Mouse (Mus musculus) megakaryocyte, adult 5-6 weeks (primary cell): ENCODE data around the gene Uncx. TPM values are rescaled to one million over a fixed set of nuclear protein-coding genes. Genes with fewer than 3 reads are reported as not detected.

ENCODE experiments used
- ATAC-seq: 2 replicates; pipeline ENCODE4 v1.8.0; 2016; ENCODE audit warnings: mild to moderate bottlenecking, inconsistent platforms; ENCODE audit not compliant: poor library complexity, severe bottlenecking
- total RNA-seq, 2 experiments: library from RNA; stranded (forward) in 1 of 2; stranded (reverse) in 1 of 2; fragments of 153-499, 151-499 nt in 1 of 2; fragments of 221-1000, 200-1000 nt in 1 of 2; gene quantifications; 2 replicates each; pipeline versions ENCODE4 v1.2.3 to v1.2.4; 2015 to 2017

Gene Uncx
- total RNA-seq, 2 experiments from 2014 or later, result not detected

DNA sequence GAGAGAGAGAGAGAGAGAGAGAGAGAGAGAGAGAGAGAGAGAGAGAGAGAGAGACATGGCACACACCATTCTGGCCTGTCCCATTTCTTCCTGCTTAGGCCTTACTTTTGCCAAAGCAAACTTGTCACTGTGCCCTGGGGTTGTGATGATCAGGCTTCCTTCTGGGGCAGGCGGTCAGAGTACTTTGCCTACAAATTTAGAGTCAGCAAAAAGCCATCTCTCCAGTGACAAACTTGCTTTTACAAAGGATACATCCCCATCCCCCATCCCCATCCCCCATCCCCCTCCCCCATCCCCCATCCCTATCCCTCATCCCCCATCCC is 1.3 kb upstream of the Uncx start:
- ATAC-seq, result no peak

- ATAC-seq, result no peak
Measured at GRCm38 (mm10) chr5:139542556-139542955, 738 bp upstream of the Uncx start.

DNA sequence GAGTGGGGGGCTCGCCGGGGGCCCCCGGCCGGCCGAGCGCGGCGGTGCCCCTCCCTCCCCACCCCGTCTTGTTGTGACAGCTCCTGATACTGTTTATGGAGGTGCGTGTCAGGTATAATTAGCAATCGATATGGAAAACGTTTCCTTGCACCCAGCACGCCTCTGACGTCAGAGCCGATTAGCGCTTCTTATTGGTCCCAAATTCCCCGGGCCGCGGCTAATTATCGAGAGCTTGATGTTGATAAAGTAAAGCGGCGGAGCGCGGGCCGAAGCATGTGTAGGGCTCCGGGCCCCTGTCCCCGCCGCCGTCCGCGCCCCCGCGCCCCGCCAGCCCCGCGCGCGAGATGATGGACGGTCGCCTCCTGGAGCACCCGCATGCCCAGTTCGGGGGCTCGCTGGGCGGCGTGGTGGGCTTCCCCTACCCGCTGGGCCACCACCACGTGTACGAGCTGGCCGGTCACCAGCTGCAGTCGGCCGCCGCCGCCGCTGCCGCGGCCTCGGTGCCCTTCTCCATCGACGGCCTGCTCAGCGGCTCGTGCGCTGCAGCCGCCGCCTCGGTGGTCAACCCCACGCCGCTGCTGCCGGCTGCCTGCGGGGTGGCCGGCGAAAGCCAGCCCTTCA is 466 bp downstream of the Uncx start:
- no peak for ATAC-seq

- ATAC-seq, result no peak
Measured at GRCm38 (mm10) chr5:139544271-139545135, 1.2 kb downstream of the Uncx start.

- ATAC-seq, result no peak
Measured at GRCm38 (mm10) chr5:139545221-139545620, 1.9 kb downstream of the Uncx start.

GRCm38 (mm10) chr5:139545673-139546335 is 2.5 kb downstream of the Uncx start:
- ATAC-seq, result no peak

- ATAC-seq, result no peak
Measured at GRCm38 (mm10) chr5:139546336-139546770, 3.1 kb downstream of the Uncx start.

- no peak for ATAC-seq
Measured at GRCm38 (mm10) chr5:139546771-139547420, 3.6 kb downstream of the Uncx start.

DNA sequence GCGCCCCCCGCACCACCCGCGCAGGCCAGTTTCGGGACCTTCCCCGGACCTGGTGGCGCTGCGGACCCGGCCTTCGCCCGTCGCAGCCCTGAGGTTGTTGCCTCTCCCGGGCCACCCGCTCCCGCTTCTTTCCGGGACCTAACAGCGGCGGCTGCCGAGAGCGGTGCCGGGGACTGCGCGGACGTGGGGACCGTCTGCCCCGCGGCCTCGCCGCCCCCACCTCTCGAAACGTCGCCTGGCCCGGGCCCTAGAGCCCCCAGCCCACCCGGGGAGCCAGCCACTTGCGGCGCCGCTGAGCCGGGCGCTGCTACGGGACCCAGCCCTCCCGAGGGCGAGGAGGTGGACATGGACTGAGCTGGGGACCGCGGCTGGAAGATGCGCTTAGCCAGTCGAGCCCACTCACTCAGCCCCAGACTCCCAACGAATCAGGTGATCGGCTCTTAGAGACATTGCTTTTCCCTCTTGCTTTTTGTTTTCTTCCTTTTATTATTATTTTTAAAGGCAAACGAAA is 4.2 kb downstream of the Uncx start:
- no peak for ATAC-seq

DNA sequence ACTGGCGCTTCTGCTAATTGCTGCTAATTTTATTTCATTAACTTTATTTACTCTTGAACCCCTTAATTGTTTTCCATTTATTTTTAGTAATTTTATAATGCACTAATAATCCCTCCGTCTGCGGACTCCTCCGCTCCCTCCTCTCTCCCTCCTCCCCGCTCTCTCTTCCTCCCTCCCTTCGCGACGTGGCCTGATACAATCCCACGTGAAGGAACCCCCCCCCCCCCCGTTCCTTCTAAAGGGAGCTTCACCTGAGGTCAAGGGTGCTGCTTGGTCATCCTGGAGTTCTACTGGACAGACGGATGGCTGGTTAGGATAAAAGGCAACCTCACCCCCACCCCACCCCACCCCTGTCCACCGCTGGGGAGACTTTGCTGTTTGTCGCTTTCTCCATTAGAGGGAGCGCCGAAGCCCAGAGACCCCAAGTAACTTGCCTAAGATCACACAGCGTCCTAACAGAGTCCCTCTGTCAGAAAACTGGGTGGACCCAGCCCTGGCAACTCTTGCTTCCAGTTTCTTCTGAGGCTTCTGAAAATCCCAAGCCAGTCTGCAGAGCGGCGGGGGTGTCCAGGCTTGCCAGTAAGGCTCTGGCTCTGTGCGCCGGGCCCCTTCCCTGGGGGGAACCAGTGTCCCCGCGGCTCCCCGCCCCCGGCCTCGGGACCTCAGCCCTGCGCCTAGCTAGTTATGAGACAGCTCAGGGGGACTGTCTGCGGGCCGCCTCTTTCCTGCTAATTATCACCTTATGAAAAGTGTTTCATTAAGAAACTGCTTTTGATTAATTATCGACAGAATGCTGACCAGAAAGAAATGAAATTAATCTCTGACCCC is 10.4 kb downstream of the Uncx start:
- no peak for ATAC-seq

DNA sequence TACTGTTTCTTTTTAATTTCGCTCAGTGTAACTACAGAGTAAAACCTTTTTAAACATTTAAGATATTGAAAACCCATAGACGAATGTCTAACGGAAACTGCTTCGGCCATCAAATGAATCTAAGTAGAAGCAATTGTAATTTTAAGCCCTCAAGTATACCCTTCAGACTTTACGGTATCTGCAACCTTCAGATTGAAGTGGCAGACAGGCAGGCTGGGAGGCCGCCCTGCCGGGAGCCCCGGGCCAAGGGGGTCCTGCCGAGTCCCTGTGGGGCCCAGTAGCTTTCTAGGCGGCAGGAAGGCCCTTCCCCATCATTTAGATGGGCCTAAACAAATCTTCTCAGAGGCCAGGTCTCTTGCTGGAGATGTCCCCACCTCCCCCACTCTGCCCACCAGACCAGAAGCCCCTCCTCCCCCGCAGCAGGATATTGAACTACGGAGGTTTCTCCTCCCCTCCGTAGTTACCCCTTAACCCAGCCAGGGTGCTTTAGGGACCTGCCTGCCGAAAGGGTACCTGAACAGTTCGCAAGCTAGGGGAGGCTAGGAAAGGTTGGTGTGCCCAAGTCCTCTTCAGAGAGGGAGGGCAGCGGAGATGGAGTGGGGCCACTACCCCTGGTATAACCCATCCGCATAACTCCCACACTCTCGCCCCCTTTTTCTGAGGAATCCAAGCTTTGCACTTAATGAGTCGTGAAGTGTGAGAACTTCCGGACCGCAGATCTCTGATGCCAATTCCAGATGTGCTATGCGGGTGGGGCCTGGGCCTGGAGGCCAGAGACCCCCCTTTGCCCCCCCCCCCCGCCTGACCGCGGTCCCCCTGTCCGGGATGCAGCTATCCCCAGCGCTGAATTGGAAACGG is 11.4 kb downstream of the Uncx start:
- no peak for ATAC-seq

DNA sequence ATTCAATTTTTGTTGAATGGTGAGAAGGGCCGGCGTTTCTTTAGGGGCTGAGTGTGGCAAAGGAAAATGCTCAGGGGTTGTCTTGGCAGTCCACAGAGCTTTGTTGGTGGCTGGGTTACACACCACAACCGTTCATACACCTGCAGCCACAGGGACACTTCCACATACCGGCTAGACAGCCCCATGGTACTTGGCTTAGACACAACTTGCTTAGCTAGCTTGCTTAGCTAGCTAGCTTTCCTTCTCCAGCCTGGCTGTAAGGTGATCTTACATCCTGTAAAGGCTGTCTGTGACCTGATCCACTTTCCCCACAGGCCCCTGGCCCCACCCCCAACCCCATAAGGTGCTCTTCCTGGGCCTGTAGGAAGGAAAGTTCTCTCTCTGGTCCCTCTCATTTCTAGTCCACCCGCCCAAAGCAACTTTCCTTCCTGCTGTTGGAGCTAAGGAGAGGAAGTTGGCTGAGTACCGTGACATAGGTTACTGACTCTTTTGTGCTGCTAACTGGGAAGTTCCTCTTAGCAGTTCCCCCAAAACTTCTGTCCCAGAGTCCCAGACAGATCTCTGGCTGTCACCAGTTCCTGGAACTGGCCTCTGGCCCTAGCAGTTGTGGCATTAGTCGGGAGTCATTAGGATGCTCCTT is 12.3 kb downstream of the Uncx start:
- peak; percentile 43 for ATAC-seq

GRCm38 (mm10) chr5:139556116-139556678 is 12.9 kb downstream of the Uncx start:
- no peak for ATAC-seq

GRCm38 (mm10) chr5:139557079-139557478 is 13.8 kb downstream of the Uncx start:
- ATAC-seq, result no peak

GRCm38 (mm10) chr5:139557531-139558467 is 14.5 kb downstream of the Uncx start:
- ATAC-seq, result no peak

GRCm38 (mm10) chr5:139558468-139558804 is 15.1 kb downstream of the Uncx start:
- ATAC-seq, result no peak

DNA sequence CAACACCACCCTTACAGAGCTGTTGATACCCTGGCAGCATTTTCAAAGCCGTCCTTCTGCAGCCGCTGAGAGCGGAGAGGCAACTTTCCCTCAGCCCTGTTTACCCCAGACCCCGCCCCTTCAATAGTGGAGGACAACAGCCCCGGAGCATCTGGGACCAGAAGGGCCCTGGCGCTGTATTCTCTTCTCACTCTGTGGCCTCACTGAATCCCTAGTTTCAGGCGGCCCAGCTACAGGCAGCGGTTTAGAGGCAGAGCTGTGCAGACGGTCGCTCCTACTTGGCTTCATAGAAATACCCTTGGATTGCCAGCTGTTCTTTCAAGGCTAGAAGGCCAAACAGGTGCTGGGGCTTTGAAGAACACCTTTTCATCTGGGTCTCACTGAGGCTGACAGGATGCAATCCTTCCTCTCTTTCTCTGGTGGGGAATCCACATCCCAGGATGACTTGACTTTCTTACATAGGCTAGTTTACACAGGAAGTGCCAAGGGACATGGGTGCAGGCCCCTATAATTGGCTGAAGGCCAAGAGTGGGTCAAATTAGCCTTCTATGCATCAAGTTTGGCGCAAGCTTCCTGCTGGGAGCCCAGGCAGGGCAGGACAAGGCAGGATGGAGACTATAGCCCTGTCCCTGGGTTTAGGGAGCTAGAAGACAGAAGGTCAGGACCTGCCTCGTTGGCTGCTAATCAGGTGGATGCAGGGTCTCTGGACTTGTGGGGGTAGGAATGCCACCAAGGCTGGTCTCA is 15.8 kb downstream of the Uncx start:
- ATAC-seq, result no peak
